Mouse (Mus musculus) spleen, adult 2 months (tissue): ENCODE results near the gene Uchl1. TPM values are rescaled to one million over a fixed set of nuclear protein-coding genes. Genes with fewer than 3 reads are reported as not detected.
A peak's percentile ranks its signal among the peaks of the same experiment; 100 is the strongest.

Source experiments
- DNase-seq, 2 experiments: peaks; one replicate each; pipeline versions ENCODE4 v3.0.0 to v3.0.0-alpha.2; 2012 to 2021; ENCODE audit warnings: low spot score in 2 of 2, low read depth in 1 of 2
- H3K27ac ChIP-seq: fragments of 200-500 bp; 2 replicates; pipeline ENCODE4 v1.5.1; 2012; ENCODE audit warnings: low read length, inconsistent platforms; ENCODE audit not compliant: insufficient read depth
- H3K27me3 ChIP-seq: fragments of 200-500 bp; 2 replicates; pipeline ENCODE4 v1.6.1; 2012; ENCODE audit warnings: mild to moderate bottlenecking, moderate library complexity, low read length, inconsistent platforms; ENCODE audit not compliant: control insufficient read depth, insufficient read depth
- H3K36me3 ChIP-seq: fragments of 200-500 bp; 2 replicates; pipeline ENCODE4 v1.6.1; 2012; ENCODE audit warnings: mild to moderate bottlenecking, low read length, inconsistent platforms; ENCODE audit not compliant: control insufficient read depth, insufficient read depth
- H3K4me1 ChIP-seq: fragments of 200-500 bp; 2 replicates; pipeline ENCODE4 v1.6.1; 2011; ENCODE audit warnings: inconsistent platforms; ENCODE audit not compliant: control insufficient read depth, insufficient read depth, insufficient read length
- H3K4me3 ChIP-seq: fragments of 200-500 bp; 2 replicates; pipeline ENCODE4 v1.5.1; 2011; ENCODE audit warnings: mild to moderate bottlenecking, inconsistent platforms; ENCODE audit not compliant: insufficient read depth, insufficient read length; ENCODE audit errors: extremely low read depth
- CTCF ChIP-seq: fragments of 200-500 bp; IDR thresholded peaks from 2 replicates; pipeline ENCODE4 v1.5.1; 2011; ENCODE audit warnings: mild to moderate bottlenecking, inconsistent platforms; ENCODE audit not compliant: insufficient read depth, insufficient read length, insufficient replicate concordance; ENCODE audit errors: extremely low read depth
- POLR2A ChIP-seq: fragments of 200-500 bp; IDR thresholded peaks from 2 replicates; pipeline ENCODE4 v1.6.1; 2011; ENCODE audit warnings: low read depth, low read length, inconsistent platforms
- WGBS: fragments of 180-500 bp; shearing (Covaris S2); methylation state at CpG from one replicate; pipeline ENCODE4 v1.1.7; 2018; 5-methylcytosine and 5-hydroxymethylcytosine counted together
- polyA plus RNA-seq: library from polyadenylated mRNA; depleted of rRNA; stranded (reverse); fragments of >200 nt; gene quantifications from 2 replicates; pipeline ENCODE4 v1.2.3, GENCODE M21; 2012; rRNA removed

Uchl1 gene
- polyA plus RNA-seq: 1.1 and 1.8 TPM in 2 replicates

GRCm38 (mm10) chr5:66675983-66676382 is at the start of gene Uchl1:
TSS of gene Uchl1 (plus strand) at chr5:66676091.
- peaks cover 7% of the 10 kb centered on the region for H3K4me1 ChIP-seq
- DNase-seq: peak in 1 of 2 experiments; percentile 13
- H3K27me3 ChIP-seq: peaks cover 5% of the 10 kb centered on the region
- peak within 1 kb of the TSS; percentile 51 for H3K4me3 ChIP-seq
- H3K36me3 ChIP-seq: no peaks in the 10 kb centered on the region
- WGBS: under 1% methylated on average over 20 of the region's 20 CpGs
- no peak within 1 kb of the TSS for H3K27ac ChIP-seq
- TF ChIP-seq CTCF (no peak), POLR2A (no peak)

- Histone ChIP-seq H3K36me3 (no peaks in the 10 kb centered on the region), H3K4me3 (no peak overlapping the region), H3K27ac (no peak overlapping the region), H3K4me1 (no peaks in the 10 kb centered on the region), H3K27me3 (no peaks in the 10 kb centered on the region)
- TF ChIP-seq POLR2A (no peak), CTCF (no peak)
- DNase-seq: no peak
- WGBS: 57% methylated on average over 7 of the region's 7 CpGs
Observed at GRCm38 (mm10) chr5:66627805-66628204, 48.1 kb upstream of the Uchl1 start.

- no peak for DNase-seq
- H3K27ac ChIP-seq: no peak overlapping the region
- H3K4me1 ChIP-seq: no peaks in the 10 kb centered on the region
- no peaks in the 10 kb centered on the region for H3K27me3 ChIP-seq
- no peak overlapping the region for H3K4me3 ChIP-seq
- WGBS: 63% methylated on average over 10 of the region's 10 CpGs
- H3K36me3 ChIP-seq: no peaks in the 10 kb centered on the region
- TF ChIP-seq CTCF (no peak), POLR2A (no peak)
Observed at GRCm38 (mm10) chr5:66635459-66636079, 40.3 kb upstream of the Uchl1 start.

- DNase-seq: no peak
- H3K27me3 ChIP-seq: no peaks in the 10 kb centered on the region
- no peaks in the 10 kb centered on the region for H3K4me1 ChIP-seq
- H3K27ac ChIP-seq: no peak overlapping the region
- no peak overlapping the region for H3K4me3 ChIP-seq
- TF ChIP-seq CTCF (no peak), POLR2A (no peak)
- 88% methylated on average over 4 of the region's 4 CpGs for WGBS
- no peaks in the 10 kb centered on the region for H3K36me3 ChIP-seq
Observed at GRCm38 (mm10) chr5:66642156-66642555, 33.7 kb upstream of the Uchl1 start.

GRCm38 (mm10) chr5:66643260-66643659 is 32.6 kb upstream of the Uchl1 start:
- Histone ChIP-seq H3K4me1 (peaks cover 2% of the 10 kb centered on the region; the same call in 1 of the 2 replicates), H3K4me3 (no peak overlapping the region), H3K27ac (no peak overlapping the region), H3K36me3 (no peaks in the 10 kb centered on the region), H3K27me3 (no peaks in the 10 kb centered on the region)
- TF ChIP-seq CTCF: no peak
- no peak for TF ChIP-seq POLR2A
- 48% methylated on average over 5 of the region's 5 CpGs for WGBS
- no peak for DNase-seq

GRCm38 (mm10) chr5:66647504-66647903 is 28.4 kb upstream of the Uchl1 start:
- WGBS: 27% methylated on average over 7 of the region's 7 CpGs
- Histone ChIP-seq H3K27me3 (no peaks in the 10 kb centered on the region), H3K27ac (no peak overlapping the region), H3K4me1 (peaks cover 2% of the 10 kb centered on the region; the same call in 1 of the 2 replicates), H3K4me3 (no peak overlapping the region), H3K36me3 (no peaks in the 10 kb centered on the region)
- DNase-seq: no peak
- TF ChIP-seq POLR2A: no peak
- no peak for TF ChIP-seq CTCF

- DNase-seq: no peak
- H3K36me3 ChIP-seq: no peaks in the 10 kb centered on the region
- H3K27ac ChIP-seq: no peak overlapping the region
- H3K4me3 ChIP-seq: no peak overlapping the region
- H3K27me3 ChIP-seq: no peaks in the 10 kb centered on the region
- 42% methylated on average over 5 of the region's 5 CpGs for WGBS
- TF ChIP-seq CTCF: no peak
- no peak for TF ChIP-seq POLR2A
- H3K4me1 ChIP-seq: no peaks in the 10 kb centered on the region
Observed at GRCm38 (mm10) chr5:66654220-66654619, 21.7 kb upstream of the Uchl1 start.
